Mouse (Mus musculus): ENCODE data around the gene 1700022I11Rik. TPM values are rescaled to one million over a fixed set of nuclear protein-coding genes. Genes with fewer than 3 reads are reported as not detected.

Gene 1700022I11Rik
- total RNA-seq, 2 experiments from 2014 or later, result 0.57 TPM; not detected in 1

DNA sequence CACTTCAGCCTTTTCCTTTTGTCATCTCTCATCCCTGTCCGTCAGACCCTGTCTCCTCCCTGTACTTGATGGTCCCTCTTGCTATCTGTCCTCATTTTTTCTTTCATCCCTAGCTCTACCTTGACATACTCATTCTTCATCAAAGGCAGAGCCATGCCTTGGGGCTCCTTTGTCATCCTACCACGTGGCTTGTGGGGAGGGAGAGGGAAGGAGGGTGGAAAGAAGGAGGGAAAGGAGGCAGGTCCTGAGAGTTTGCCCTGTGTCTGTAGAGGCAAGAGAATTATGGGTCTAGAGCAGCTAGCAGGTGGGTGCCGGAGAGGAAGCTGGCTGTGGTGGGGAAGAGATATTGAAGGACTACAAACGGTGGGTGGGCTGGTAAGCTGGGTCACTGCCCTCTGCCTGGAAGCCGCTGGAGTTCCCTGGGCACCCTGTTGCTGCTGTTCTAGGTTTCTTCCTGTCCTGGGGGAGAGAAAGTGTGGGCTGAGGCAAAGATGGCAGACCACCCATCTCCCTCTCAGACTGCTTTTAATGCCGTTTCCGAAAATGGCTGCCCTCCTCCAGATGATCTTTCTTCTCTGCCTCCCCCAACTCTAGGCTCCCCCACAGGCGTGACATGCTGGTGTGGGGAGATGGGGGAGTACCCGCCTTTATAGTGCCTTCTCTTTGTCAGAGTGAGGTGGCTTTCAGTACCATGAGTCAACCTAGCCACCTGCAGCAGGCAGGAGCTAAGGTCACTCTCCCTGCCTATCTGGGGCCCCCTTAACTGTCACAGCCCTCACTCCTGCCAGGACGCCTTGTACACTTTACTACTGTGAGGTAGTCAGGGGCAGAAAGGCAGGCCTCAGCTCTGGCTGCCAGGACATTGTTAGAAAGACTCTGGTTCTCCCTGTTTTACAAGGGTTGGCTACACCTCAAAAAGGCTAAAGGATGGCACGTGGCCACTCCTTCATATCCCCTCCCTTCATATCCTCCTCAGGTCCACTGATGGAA lies 17.9 kb upstream of the 1700022I11Rik start:
- no peak for ATAC-seq (replicated peaks; ENCODE audit: poor library complexity, severe bottlenecking)

DNA sequence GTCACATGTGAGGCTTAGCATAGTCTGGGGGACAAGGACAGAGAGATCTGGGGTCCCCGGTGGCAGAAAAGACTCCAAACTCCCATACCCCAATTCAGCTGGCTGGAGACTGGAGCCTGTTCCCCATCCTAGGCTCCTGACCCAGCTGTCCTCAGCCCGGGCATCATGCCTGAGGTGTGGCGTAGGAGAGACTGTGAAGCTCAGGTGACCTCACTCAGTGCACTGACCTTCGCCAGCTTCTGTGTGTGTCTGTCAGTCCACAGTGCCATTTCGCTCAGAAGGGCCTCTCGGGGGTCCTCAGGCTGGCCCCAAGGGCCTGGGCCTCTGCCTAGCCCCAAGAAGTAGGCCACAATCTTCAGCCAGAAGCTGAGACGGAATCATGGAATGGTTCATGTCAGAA lies 16.8 kb upstream of the 1700022I11Rik start:
- ATAC-seq (replicated peaks; ENCODE audit: poor library complexity, severe bottlenecking), result no peak

DNA sequence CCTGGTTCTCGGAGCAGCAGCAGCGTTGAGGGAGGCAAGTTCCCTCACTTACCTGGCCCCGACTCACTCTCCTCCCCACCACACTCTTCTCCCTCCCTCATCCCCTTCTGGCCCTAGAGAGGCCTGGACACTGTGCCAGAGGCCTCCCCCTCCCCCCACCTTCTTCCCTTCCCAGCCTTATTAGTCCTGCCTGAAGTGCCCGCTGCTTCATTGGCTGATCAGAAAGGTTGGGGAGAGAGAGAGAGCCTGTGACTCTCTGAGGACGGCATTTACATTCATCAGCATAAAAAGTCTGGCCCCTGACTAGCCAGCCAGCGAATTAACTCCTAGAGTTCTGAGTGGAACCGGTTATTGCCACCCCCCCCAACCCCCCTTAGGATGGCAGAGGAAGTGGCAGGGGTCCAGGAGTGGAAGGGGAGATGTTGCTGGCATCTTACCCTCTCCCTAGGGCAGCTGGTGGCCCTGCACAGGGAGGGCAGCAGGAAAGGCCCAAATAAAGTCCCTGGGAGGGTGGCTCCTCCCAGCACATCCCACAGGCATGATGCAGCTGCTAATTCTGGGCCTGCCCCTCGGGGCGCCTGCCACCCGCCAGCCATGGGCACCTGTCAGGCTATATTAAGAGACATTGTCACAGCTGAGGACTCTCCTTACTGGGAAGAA lies 15.8 kb upstream of the 1700022I11Rik start:
- no peak for ATAC-seq (replicated peaks; ENCODE audit: poor library complexity, severe bottlenecking)

DNA sequence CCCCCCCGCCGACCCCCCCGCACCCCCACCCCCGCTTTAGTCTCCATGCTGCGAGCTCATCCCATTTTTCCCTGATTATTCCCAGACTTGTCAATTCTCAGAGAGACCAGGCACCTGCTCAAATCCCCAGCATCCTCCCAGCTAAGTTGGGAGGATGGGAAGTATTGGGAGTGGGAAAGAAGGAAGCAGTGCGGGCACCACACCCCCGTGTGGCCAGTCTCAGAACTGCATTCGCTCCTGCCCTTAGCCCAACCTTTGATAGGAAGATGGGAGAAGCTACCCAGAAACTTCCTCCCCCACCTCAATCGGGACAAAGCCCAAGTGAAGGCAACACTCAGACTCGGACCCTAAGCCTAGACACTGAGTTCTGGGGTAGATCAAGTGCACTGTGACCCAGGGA lies 15.1 kb upstream of the 1700022I11Rik start:
- ATAC-seq (replicated peaks; ENCODE audit: poor library complexity, severe bottlenecking), result no peak

DNA sequence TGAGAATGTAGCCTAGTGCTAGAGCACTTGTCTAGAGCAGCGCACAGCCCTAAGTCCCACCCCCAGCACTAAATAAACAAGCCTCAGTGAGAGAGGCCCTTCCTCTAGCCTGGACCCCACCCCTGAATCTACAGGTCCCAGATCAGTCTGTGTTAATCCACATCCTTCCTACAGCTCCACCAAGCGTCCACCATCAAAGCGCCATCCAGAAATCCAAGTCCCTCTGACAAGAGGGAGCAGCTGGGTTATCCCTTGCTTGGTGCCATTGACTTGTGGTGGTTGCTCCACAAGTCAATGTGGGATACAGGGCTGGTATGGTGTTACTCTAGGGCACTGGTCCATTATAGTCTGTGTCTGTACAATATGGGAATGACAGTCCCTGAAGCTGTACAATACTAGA lies 14.2 kb upstream of the 1700022I11Rik start:
- no peak for ATAC-seq (replicated peaks; ENCODE audit: poor library complexity, severe bottlenecking)

DNA sequence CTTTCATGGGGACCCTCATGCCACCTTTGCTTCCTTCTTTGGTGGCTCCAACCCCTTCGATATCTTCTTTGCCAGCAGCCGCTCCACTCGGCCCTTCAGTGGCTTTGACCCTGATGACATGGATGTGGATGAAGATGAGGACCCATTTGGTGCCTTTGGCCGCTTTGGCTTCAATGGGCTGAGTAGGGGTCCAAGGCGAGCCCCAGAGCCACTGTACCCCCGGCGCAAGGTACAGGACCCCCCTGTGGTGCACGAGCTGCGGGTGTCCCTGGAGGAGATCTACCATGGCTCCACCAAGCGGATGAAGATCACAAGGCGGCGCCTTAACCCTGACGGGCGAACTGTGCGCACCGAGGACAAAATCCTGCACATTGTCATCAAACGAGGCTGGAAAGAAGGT lies 12.8 kb upstream of the 1700022I11Rik start:
- ATAC-seq (replicated peaks; ENCODE audit: poor library complexity, severe bottlenecking), result no peak

DNA sequence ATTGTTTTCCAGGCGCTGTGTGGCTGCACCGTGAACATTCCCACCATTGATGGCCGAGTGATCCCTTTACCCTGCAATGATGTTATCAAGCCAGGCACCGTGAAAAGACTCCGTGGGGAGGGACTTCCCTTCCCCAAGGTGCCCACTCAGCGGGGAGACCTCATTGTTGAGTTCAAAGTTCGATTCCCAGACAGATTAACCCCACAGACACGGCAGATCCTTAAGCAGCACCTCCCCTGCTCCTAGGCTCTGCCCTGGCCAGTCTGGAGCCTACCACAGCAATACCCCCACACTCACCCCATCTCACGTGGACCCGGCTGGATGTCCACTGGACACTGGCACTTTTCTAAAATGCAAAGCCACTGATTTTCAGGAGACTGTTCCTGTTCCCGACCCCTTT lies 12.1 kb upstream of the 1700022I11Rik start:
- ATAC-seq (replicated peaks; ENCODE audit: poor library complexity, severe bottlenecking), result no peak

DNA sequence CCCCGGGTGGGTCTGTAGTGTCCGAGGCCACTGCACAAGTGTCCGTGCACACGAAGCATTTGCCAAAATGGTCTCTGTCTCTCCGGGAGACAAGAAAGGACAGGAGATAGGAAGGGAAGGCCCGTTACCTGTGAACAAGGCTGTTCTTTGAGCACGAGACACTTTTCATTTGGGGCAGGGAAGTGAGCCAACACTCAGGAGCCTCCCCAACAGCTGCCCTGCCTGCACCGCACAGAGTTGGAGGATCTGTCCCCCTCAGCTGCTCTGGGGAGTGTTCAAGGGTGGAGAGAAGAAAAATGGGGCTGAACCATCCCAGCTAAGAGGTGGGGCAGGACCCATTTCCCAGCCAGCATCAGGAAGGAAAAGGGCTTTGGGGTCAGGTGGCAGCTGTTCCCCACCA lies 11.4 kb upstream of the 1700022I11Rik start:
- no peak for ATAC-seq (replicated peaks; ENCODE audit: poor library complexity, severe bottlenecking)

DNA sequence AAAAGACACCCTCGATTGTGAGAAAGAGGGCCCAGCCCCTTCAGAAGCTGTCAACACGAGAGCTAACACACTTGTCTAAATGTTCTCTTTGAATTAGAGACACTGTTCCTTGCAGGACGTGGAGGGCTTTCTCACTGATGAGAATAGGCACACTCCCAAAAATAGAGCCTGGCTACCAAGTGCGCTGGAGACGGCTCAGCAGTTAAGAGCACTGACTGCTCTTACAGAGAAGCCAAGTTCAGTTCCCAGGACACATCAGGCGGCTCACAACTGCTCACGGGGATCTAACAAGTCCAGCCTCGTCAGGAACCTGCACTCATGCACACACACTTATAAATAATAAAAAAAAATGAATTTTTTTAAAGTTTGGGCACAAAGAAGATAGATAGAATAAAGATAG lies 10.5 kb upstream of the 1700022I11Rik start:
- ATAC-seq (replicated peaks; ENCODE audit: poor library complexity, severe bottlenecking), result no peak

DNA sequence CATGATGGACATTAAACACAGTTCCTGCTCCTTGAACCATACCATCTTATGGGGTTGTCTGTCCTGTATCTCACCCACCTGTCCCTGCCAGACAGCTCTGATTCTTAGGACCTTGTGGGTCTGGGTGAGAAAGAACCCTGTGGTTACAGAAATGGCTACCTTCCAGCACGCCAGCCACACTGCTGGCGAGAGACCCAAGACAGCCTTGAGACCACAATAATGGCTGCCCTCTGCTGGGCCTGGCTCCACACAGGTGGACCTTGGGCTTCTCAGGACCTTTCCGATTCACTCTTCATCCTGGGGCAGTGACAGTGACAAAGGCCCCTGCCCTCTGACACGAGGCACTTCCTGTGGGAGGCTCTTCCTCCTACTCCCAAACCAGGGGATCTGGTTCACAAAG lies 10.0 kb upstream of the 1700022I11Rik start:
- no peak for ATAC-seq (replicated peaks; ENCODE audit: poor library complexity, severe bottlenecking)

DNA sequence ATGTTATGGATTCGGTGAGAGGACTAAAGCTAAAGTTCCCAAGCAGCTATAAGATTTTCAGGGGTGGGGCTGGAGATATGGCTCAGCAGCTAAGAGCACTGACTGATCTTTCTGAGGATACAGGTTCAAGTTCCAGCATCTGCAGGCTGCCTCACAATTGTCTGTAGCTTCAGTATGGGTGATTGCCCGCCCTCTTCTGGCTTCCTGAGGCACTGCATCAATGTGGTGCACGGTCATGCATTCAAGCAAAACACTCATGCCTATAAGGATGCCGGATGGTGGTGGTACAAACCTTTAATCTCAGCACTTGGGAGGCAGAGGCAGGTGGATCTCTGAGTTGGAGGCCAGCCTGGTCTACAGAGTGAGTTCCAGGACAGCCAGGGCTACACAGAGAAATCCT lies 7.8 kb upstream of the 1700022I11Rik start:
- peak; percentile 74 for ATAC-seq (replicated peaks; ENCODE audit: poor library complexity, severe bottlenecking)

DNA sequence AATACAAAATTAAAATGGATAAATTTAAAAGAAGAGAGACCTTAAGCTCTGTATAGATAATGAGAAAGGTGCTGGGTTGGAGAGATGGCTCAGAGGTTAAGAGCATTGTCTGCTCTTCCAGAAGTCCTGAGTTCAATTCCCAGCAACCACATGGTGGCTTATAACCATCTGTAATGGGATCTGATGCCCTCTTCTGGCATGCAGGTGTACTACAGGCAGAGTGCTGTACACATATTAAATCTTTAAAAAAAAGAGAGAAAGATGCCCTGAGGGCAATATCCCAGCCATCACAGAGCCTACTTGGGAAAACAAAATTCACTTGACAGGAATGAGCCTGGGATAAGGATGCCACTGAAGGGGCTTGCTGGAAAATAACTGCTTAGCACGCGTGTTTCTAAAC lies 5.9 kb upstream of the 1700022I11Rik start:
- ATAC-seq (replicated peaks; ENCODE audit: poor library complexity, severe bottlenecking), result no peak

DNA sequence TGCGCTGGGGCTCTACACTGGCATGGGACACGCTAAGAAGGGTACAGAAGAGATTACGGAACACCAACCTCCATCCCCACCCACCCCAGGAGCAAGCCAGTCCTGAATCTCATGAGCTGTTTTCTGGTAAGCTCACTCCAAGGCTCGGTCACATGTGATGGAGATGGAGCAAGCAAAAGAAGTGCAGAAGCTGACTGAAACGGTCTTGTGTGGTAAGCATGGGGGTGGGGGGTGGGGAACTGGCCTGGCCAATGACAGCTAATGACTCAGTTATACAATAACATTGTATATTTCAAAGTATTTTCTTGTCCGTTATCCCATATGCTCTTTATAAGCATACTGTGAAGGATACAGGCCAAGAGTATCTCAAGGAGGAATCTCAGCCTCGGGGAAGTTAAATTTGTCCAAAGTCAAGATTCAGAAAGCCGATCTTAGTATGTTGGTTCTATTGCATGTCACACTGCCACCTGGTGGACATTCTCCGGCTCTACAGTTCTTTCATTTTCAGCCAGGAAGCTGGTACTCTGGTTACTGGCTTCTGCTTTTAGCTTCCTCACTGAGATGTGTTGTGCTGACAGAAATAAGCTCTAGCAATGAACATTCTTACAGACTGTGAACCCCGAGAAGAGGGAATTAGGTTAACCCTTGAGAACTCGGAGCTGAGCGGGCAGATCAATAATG lies 4.2 kb upstream of the 1700022I11Rik start:
- peak; percentile 88 for ATAC-seq (replicated peaks; ENCODE audit: poor library complexity, severe bottlenecking)

DNA sequence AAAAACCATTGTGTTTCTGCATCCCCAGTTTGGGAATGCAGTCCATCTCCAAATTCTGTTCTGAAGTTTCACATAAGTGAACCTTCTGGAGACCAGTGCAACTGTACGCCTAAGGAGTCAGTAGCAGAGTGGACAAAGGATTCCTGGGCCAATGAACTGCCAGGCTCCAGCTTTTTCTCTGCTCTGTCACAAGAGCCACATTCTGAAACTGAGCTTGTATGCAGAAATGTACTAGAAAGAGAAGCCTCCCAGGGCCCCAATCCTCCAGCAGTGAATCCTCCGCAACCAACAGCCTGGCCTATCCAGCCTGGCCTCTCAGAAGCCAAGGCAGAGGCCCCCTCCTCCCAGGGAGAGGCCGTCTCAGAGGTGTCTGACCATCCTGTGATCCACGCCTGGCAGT lies 3.5 kb downstream of the 1700022I11Rik start:
- ATAC-seq (replicated peaks; ENCODE audit: poor library complexity, severe bottlenecking), result no peak

DNA sequence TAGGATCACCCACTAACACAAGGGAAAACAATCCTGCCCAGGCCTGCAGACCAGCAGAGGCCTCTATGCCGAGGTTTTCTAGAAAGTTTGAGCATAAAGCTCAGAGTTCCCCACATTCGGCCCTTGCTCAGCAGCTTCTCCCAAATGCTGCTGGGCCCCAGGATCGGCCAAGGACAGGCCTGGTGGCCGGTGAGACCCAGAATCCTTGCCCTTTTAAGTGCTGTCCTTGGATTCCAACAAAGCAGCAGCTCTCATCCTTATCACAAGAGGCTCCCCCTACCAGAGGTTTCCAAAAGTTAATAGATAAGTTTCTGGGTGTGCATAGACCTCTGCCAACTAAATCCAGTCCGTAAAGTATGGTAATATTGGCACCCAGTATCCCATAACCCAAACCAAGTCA lies 4.5 kb downstream of the 1700022I11Rik start:
- no peak for ATAC-seq (replicated peaks; ENCODE audit: poor library complexity, severe bottlenecking)

DNA sequence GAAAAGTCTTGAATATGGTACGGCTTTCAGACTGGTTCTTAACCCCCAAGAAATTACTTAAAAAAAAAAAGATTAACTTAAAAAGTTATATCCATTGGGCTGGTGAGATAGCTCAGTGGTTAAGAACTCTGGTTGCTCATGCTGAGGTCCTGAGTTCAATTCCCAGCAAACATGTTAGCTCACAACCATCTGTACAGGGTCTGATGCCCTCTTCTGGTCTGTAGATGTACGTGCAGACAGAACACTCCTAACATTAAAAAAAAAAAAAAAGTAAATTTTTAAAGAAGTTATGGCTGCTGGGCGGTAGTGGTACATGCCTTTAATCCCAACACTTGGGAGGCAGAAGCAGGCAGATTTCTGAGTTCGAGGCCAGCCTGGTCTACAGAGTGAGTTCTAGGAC lies 8.7 kb downstream of the 1700022I11Rik start:
- ATAC-seq (replicated peaks; ENCODE audit: poor library complexity, severe bottlenecking), result 0 out of 2 replicates have a peak, but pooled peaks have one; percentile 36

DNA sequence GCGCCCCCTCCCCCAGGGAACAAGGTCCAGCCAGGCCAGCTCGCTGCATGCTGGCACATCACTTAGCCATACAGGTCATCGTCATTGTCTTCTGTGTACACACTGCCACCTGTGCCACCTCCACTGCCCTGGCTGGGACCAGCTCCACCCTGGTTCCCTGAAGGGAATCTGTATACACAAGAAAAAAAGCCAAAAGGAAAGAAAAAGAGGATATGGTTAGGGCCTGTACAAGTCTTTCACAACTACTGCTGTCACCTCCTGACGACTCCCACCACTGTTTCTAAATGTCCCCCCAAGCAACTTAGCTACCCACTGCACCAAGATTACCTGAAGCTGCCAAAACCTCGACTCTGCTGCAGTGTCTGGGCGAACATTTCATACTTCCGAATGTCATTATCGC lies 11.1 kb downstream of the 1700022I11Rik start:
- ATAC-seq (replicated peaks; ENCODE audit: poor library complexity, severe bottlenecking), result peak; percentile 77

DNA sequence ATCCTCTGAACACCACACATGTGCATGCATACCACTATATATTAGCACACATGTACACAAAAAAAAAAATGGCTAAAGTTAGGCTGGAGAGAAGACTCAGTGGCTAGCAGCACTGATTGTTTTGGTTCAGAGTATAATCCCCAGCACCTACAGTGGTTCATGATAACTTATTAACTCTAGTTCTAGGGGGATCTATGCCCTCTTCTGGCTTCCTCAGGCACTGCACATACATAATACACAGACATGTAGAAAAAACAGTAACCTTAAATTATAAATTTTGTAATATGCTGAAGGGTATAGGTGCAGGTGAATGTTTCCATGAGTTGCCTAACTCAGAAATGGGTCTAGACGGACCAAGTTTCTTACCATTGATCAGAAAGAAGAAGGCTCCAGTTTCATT lies 18.9 kb downstream of the 1700022I11Rik start:
- peak; percentile 33; the same call in 1 of the 2 replicates for ATAC-seq (replicated peaks; ENCODE audit: poor library complexity, severe bottlenecking)

DNA sequence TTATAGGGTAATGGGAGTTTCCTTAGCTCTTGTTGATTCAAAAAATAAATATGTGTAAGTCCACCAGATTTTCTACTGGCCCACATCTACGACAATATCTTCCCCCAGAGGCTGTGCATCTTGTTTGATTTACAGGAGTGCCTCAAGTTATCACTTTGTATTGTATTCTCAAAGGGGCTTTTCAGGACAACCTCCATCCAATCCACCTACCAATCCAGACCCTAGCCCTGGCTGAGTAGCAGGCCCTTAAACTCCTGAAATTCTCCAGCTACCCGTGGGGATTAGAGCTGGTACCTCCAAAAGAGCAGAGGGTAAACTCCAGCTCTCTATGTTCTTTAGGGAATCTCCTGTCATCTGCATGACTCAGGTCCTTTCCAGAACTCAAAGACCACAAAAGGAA lies 28.6 kb downstream of the 1700022I11Rik start:
- no peak for ATAC-seq (replicated peaks; ENCODE audit: poor library complexity, severe bottlenecking)

DNA sequence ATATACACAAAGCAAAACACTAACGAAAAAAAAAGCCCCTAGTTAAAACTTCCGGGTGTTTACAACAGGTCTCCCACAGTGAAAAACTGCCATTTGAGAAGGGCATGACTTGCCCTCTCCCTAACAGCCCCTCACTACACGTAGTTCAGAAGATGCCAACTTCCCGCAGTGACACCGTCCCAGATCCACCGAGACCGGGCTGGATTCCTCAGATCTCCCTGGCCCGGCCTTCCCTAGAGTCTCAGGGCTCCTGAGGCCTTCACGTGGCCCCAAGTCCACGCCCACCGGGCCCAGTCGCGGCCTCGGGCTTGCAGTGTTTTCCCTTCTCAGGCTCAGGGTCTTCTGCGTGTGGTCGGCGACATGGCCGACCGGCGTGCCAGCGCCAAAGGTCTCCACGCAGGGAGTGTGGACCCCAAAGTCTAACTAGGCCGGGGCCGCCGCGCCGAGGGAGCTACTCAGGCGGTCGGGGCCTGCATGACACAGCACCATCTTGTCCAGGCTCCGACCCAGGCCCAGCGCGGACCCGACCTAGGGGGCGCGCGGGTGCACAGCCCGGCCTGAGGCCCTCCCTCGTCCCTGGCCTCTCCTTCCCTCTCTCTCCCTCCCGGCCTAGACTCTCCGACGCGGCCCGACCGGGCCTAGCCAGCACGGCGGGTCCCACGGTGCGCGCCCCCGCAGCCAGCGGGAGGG lies 30.2 kb downstream of the 1700022I11Rik start:
- ATAC-seq (replicated peaks; ENCODE audit: poor library complexity, severe bottlenecking), result peak; percentile 53
